Mouse (Mus musculus) bone marrow macrophage, adult 2 months (primary cell): ENCODE results near the gene Dtd1.

ENCODE experiments used
- CTCF ChIP-seq: IDR thresholded peaks from 2 replicates; pipeline ENCODE4 v1.5.1; 2012; ENCODE audit warnings: low read depth, mild to moderate bottlenecking, low read length, moderate library complexity
- POLR2A ChIP-seq: IDR thresholded peaks from 2 replicates; pipeline ENCODE4 v1.6.1; 2012; ENCODE audit warnings: mild to moderate bottlenecking, low read depth, low read length, borderline replicate concordance

DNA sequence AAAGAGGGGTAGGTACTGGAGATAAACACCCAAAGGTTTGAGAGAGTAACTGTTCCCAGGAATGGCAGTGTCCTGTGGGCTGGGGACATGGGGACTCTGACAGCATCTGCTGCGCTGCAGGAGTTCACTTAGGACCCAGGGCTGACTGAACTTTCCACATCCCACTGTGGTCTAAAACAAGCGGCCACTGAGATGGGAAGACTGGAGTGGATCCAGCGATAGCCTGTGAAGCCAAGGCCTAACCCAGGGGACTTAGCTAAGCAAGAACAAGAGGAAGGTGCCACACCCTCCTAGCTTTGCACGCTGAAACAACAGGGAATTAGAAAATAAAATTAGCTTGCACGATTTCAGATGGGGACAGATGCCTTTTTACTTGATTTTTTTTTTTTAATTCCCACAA, 138.9 kb downstream of the Dtd1 start:
- no peak for TF ChIP-seq POLR2A
- no peak for TF ChIP-seq CTCF
